Mouse (Mus musculus) kidney, adult 11 months (tissue): ENCODE measurements at regions not wholly inside any gene's neighbourhood (a gene's known extent, or its start where the extent isn't known, plus 50 kb on each side); places are given as distances from the start of the nearest gene placed in this dataset.

Source experiments
- DNase-seq: peaks from one replicate; pipeline ENCODE4 v3.0.0; 2022

DNA sequence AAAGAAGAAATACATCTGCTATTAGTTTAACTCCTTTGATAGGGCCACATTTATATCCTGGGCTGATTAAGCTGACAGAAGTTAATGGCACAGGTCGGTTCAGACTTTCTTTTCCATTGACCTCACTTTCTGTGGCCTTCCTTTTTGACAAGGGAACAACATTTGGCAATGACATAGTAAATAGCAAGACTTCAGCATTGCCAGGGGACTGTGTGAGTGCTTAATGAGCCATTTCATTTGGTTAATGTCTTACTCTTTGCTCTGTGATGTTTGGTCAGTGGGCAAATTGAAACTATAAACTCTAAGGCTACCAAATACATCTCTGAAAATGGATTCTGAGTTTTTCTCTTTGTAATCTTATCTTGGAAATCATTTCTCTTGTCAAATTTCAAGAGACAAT lies 1405.9 kb downstream of the Nxph1 start:
- peak; percentile 19 for DNase-seq

DNA sequence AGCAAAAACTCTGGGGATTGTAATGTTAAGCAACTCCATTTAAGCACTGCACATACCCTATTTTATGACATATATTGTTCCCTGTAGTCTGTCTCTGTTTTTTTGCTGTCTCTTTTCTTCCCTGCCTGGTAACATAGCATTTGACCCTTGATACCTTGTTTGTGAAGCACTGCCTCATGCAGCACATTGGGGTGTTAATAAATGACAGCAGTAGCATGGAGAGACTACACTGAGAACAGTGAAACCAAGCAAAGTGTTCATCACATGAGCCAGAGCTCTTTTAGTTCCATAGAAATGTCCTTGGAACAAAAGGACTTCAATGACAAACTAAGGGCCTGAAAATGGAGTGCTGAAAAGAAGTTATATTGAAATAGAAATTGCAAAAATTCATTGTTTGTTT lies 1416.9 kb downstream of the Nxph1 start:
- DNase-seq: peak; percentile 37

DNA sequence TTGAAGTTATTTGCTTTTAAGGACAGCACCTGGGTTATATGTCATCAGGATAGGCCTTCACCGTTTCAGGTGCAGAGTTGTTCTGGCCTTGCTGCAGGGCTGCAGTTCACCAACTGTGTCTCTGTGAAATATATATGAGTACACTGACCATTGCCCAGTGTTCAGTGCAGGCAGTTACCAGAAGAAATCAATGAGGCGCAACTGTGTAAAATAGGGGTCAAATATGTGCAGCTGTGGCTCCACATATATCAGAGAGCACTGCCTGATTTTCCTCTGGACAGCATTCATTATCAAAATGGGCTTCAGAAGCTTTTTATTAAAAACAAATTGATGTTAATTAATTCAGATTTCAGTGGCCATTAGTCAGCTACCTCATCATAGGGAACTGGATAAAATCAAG lies 1426.2 kb downstream of the Nxph1 start:
- DNase-seq: no peak

- DNase-seq: no peak
Observed at GRCm38 (mm10) chr6:10424636-10425035, 1476.4 kb downstream of the Nxph1 start.

DNA sequence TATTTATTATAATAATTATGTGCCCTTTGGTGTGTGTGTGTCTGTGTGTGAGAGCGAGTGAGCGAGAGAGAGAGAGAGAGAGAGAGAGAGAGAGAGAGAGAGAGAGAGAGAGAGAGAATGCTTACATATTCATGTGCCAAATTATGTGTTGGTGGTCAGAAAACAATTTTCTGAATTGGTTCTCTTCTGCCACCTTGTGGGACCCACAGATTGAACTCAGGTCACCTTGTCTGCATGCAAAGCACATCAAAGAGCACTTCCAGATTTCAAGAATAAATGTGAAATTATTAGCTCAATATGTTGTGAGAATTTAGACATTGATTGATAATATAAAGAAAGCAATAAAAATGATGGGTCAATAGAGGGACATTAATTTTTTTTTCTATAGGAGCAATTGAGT lies 1477.3 kb downstream of the Nxph1 start:
- DNase-seq: no peak

- DNase-seq: no peak
Observed at GRCm38 (mm10) chr6:10443206-10443605, 1464.1 kb downstream of the Ndufa4 start.

- no peak for DNase-seq
Observed at GRCm38 (mm10) chr6:10456044-10456443, 1451.3 kb downstream of the Ndufa4 start.

DNA sequence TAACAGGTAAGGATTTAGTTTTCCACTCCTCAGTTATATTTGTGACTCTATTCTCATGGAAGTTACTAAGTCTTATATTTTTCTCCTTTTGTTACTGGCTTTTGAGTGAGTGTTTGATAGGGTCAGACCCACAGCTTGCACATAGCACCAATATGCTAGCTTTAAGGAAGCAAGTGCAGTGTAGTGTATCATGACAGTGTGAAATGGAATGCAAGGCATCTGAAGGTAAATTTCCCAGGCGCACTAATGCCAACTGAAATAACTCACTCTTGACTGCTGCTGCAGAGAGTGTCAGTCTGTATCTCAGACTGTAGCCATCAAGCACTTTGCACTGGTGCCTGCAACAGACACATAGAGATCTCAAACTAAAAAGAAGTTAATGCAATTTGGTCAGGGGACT lies 1438.3 kb downstream of the Ndufa4 start:
- no peak for DNase-seq
